Mouse (Mus musculus): ENCODE data around the gene 1700023F06Rik. TPM values are rescaled to one million over a fixed set of nuclear protein-coding genes. Genes with fewer than 3 reads are reported as not detected.

The 1700023F06Rik gene
- polyA plus RNA-seq, 1 experiment from 2014 or later = 0.88 TPM

DNA sequence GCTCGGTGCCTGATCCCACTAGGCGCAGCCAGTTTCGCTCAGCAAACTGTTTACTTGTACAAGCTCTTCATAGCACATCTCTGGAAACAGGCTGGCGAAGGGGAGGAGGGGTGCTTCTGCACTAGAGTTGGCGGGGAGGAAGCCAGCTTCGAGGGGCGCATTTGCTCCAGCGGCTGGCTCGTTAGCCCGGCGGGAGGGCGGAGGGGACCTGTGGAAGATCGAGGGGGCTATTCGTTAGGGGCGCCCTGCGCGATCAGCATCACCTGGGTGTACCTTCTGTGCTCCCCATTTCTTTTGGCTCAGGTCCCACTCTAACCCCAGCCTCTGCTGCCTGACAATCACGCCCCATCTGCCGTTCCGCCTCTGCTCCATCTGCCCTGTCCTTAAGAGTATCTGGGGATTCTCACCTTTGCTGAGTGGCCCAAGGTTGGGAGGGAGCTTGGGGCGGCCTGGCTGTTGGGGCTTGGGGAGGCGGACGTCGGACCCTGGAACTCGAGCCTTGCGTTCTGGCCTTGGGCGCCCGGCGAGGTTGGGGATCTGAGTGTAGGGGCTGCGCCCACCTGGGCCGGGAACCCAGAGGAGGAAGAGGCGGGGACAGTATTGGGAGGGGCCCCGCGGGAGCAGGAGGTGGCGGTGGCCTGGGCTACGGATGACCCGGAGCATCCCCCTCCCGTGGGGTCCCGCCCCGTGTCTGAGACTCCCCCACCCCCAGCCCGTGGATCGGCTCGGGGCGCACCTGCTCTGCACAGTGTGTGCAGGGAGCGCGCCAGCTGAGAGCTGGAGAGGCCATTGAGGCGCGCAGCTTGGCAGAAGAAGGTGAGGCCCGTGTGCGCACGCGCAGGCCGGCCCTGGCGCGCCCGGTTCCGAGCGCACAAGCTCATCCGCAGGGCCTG is 9.2 kb downstream of the 1700023F06Rik start:
- Histone ChIP-seq H3K9me3 (ENCODE audit: control insufficient read depth, low read length) (no peaks in the 10 kb centered on the region), H3K9ac (replicated peaks; ENCODE audit: low read length) (peak overlapping the region; percentile 66), H3K4me2 (ENCODE audit: low read length) (peak overlapping the region; percentile 88), H3K27ac (replicated peaks; ENCODE audit: low read depth, low read length) (no peak overlapping the region), H3K4me3 (replicated peaks; ENCODE audit: low read depth, low read length) (peak overlapping the region; percentile 49), H3K27me3 (ENCODE audit: control insufficient read depth, insufficient read depth, low read length) (peaks cover 60% of the 10 kb centered on the region), H3K36me3 (ENCODE audit: control insufficient read depth, insufficient read depth, low read length) (peaks cover 12% of the 10 kb centered on the region; the same call in 1 of the 2 replicates), H3K4me1 (ENCODE audit: control insufficient read depth, insufficient read depth, low read length) (peaks cover 17% of the 10 kb centered on the region)
- no peak for ATAC-seq (ENCODE audit: low FRiP score, low TSS enrichment)
- under 1% methylated on average over 59 of the region's 59 CpGs for WGBS
- peak; percentile 86 for DNase-seq

DNA sequence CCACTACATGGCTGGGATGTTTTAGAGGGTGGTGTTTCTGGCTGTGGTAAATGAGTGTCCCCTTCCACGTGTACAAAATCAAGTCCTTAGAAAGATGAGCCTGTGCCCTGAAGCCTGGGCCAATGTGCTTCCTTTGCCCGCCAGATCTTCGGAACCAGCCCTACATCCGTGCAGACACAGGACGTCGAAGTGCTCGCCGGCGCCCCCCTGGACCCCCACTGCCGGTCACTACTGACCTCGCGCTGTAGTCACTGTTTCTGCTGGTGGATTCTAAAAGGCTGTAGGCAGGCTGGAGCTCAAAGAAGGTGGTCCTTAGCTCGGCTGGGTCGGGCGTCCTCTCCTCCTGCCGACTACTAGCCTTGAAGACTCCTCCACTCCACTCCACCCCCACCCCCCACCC is 10.0 kb downstream of the 1700023F06Rik start:
- H3K4me3 ChIP-seq (replicated peaks; ENCODE audit: low read depth, low read length) = no peak overlapping the region; the same call in 1 of the 2 replicates
- no peak for DNase-seq
- no peak for ATAC-seq (ENCODE audit: low FRiP score, low TSS enrichment)
- H3K4me1 ChIP-seq (ENCODE audit: control insufficient read depth, insufficient read depth, low read length) = peaks cover 17% of the 10 kb centered on the region
- H3K27me3 ChIP-seq (ENCODE audit: control insufficient read depth, insufficient read depth, low read length) = peaks cover 68% of the 10 kb centered on the region
- H3K4me2 ChIP-seq (ENCODE audit: low read length) = peak overlapping the region; percentile 88
- WGBS = 5% methylated on average over 16 of the region's 16 CpGs
- no peaks in the 10 kb centered on the region for H3K9me3 ChIP-seq (ENCODE audit: control insufficient read depth, low read length)
- peaks cover 12% of the 10 kb centered on the region; the same call in 1 of the 2 replicates for H3K36me3 ChIP-seq (ENCODE audit: control insufficient read depth, insufficient read depth, low read length)
- no peak overlapping the region for H3K9ac ChIP-seq (replicated peaks; ENCODE audit: low read length)
- H3K27ac ChIP-seq (replicated peaks; ENCODE audit: low read depth, low read length) = no peak overlapping the region

DNA sequence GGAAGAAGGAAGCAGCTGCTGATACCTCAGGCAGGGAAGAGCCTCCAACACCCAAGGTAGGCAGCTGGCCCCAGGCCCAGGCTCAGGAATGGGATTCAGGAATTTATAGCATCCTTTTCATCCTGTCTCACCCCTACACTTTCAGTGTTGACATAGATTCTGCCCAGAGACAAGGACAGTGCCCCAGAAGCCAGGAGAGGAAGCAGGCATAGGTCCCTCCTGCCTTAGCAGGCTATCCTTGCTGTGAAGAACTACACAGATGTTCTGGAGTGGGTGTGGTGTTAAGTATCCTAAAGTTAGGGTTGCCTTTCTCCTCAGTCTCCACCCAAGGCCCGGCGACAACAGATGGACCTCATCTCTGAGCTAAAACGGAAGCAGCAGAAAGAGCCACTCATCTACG is 11.0 kb downstream of the 1700023F06Rik start:
- Histone ChIP-seq H3K36me3 (ENCODE audit: control insufficient read depth, insufficient read depth, low read length) (peaks cover 12% of the 10 kb centered on the region; the same call in 1 of the 2 replicates), H3K4me3 (replicated peaks; ENCODE audit: low read depth, low read length) (no peak overlapping the region), H3K9ac (replicated peaks; ENCODE audit: low read length) (no peak overlapping the region), H3K27ac (replicated peaks; ENCODE audit: low read depth, low read length) (no peak overlapping the region), H3K4me2 (ENCODE audit: low read length) (no peak overlapping the region), H3K9me3 (ENCODE audit: control insufficient read depth, low read length) (no peaks in the 10 kb centered on the region), H3K27me3 (ENCODE audit: control insufficient read depth, insufficient read depth, low read length) (peaks cover 78% of the 10 kb centered on the region), H3K4me1 (ENCODE audit: control insufficient read depth, insufficient read depth, low read length) (peaks cover 22% of the 10 kb centered on the region)
- ATAC-seq (ENCODE audit: low FRiP score, low TSS enrichment) (no peak), DNase-seq (no peak)
- 83% methylated on average over 4 of the region's 4 CpGs for WGBS

DNA sequence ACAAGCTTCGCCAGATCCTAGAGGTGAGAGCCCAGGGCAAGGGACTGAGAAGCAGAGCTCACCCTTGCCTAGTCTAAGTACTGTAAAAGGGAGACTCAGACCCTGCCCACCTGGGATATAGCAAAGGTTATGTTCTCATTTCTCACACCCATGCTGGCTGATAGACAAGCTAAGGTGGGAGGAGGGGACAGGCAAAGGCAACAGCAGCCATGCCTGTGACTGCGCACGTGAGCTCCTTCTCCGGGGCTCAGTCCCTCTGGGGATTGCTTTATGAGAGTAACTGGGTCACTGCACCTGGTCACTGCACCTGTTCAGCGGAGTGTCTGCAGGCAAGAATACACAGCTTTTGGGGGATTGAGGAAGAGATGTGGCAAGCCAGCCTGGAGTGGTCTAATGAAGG is 12.7 kb downstream of the 1700023F06Rik start:
- H3K4me3 ChIP-seq (replicated peaks; ENCODE audit: low read depth, low read length) = no peak overlapping the region
- peaks cover 12% of the 10 kb centered on the region; the same call in 1 of the 2 replicates for H3K36me3 ChIP-seq (ENCODE audit: control insufficient read depth, insufficient read depth, low read length)
- peaks cover 19% of the 10 kb centered on the region for H3K4me1 ChIP-seq (ENCODE audit: control insufficient read depth, insufficient read depth, low read length)
- DNase-seq (no peak), ATAC-seq (ENCODE audit: low FRiP score, low TSS enrichment) (no peak)
- H3K27ac ChIP-seq (replicated peaks; ENCODE audit: low read depth, low read length) = no peak overlapping the region
- no peak overlapping the region for H3K4me2 ChIP-seq (ENCODE audit: low read length)
- peaks cover 95% of the 10 kb centered on the region for H3K27me3 ChIP-seq (ENCODE audit: control insufficient read depth, insufficient read depth, low read length)
- no peaks in the 10 kb centered on the region for H3K9me3 ChIP-seq (ENCODE audit: control insufficient read depth, low read length)
- 86% methylated on average over 5 of the region's 5 CpGs for WGBS
- no peak overlapping the region for H3K9ac ChIP-seq (replicated peaks; ENCODE audit: low read length)

DNA sequence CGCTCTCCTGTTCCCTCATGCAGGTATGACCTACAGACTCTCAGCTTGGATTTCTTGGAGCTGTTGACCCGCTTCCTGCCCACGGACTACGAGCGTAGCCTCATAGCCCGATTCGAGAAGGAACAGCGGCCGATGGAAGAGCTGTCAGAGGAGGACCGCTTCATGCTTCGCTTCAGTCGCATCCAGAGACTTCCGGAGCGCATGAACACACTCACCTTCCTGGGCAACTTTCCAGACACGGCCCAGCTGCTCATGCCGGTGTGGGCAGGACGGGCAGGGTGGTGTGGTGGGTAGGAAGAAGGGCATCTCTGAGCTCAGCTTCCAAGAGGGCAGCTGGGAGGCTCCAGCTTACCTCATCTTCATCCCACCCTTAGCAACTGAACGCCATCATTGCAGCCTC is 13.1 kb downstream of the 1700023F06Rik start:
- Histone ChIP-seq H3K27ac (replicated peaks; ENCODE audit: low read depth, low read length) (no peak overlapping the region), H3K4me2 (ENCODE audit: low read length) (no peak overlapping the region), H3K27me3 (ENCODE audit: control insufficient read depth, insufficient read depth, low read length) (peaks cover 96% of the 10 kb centered on the region), H3K9ac (replicated peaks; ENCODE audit: low read length) (no peak overlapping the region), H3K4me3 (replicated peaks; ENCODE audit: low read depth, low read length) (no peak overlapping the region), H3K36me3 (ENCODE audit: control insufficient read depth, insufficient read depth, low read length) (peaks cover 14% of the 10 kb centered on the region; the same call in 1 of the 2 replicates), H3K9me3 (ENCODE audit: control insufficient read depth, low read length) (no peaks in the 10 kb centered on the region), H3K4me1 (ENCODE audit: control insufficient read depth, insufficient read depth, low read length) (peaks cover 19% of the 10 kb centered on the region)
- WGBS = 89% methylated on average over 18 of the region's 18 CpGs
- DNase-seq (no peak), ATAC-seq (ENCODE audit: low FRiP score, low TSS enrichment) (no peak)

DNA sequence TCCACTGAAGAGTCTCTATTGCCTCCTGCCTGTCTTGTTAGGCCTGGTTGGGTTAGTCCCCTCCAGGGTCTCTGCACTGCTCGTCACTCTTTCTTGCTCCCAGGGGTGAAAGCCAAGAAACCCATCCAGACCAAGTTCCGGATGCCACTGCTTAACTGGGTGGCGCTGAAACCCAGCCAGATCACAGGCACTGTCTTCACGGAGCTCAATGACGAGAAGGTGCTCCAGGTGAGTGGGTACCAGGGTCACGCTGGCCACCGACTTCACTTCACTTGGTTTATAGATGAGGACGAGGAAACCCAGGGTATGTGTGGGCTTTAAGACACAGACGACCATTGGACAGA is 14.6 kb downstream of the 1700023F06Rik start:
- Histone ChIP-seq H3K4me3 (replicated peaks; ENCODE audit: low read depth, low read length) (no peak overlapping the region), H3K4me1 (ENCODE audit: control insufficient read depth, insufficient read depth, low read length) (peaks cover 8% of the 10 kb centered on the region; the same call in 1 of the 2 replicates), H3K4me2 (ENCODE audit: low read length) (no peak overlapping the region), H3K36me3 (ENCODE audit: control insufficient read depth, insufficient read depth, low read length) (peaks cover 16% of the 10 kb centered on the region; the same call in 1 of the 2 replicates), H3K9me3 (ENCODE audit: control insufficient read depth, low read length) (no peaks in the 10 kb centered on the region), H3K9ac (replicated peaks; ENCODE audit: low read length) (no peak overlapping the region), H3K27me3 (ENCODE audit: control insufficient read depth, insufficient read depth, low read length) (peaks cover 83% of the 10 kb centered on the region), H3K27ac (replicated peaks; ENCODE audit: low read depth, low read length) (no peak overlapping the region)
- WGBS = 33% methylated on average over 9 of the region's 9 CpGs
- ATAC-seq (ENCODE audit: low FRiP score, low TSS enrichment) = no peak
- no peak for DNase-seq

DNA sequence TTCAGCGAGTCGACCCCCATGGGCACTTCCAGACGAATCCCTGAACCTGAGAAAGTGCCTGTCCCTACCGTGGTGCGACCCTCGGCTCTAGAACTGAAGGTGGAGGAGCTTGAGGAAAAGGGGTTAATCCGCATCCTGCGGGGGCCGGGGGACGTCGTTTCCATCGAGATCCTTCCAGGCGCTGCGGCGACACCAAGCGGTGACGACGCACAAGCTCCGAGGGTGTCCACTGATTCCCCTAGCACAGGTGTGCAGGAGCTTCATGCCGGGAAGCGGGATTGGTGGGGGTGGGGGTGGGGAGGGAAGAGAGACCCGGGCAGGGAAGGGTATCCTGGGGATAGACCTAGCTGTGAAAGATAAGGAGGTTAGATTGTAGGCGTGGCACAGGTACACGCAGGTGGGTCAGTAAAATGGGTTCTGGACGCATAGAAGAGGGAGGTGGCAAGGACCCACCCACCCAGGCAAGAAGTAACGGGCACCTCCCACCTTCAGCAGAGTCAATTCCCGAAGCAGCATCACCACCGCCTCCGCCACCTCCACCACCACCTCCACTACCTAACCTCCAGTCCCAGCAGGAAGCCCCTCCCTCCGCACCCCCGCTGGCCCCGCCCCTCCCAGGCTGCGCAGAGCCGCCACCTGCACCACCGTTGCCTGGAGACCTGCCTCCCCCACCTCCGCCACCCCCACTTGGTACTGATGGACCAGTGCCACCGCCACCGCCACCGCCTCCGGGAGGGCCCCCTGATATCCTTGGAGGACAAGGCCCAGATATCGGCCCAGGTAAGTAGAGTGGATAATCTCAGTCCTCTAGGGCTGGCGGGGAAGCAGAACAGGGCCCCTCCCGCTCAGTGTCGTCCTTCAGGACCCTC is 15.2 kb downstream of the 1700023F06Rik start:
- peaks cover 77% of the 10 kb centered on the region for H3K27me3 ChIP-seq (ENCODE audit: control insufficient read depth, insufficient read depth, low read length)
- 5% methylated on average over 44 of the region's 44 CpGs for WGBS
- H3K36me3 ChIP-seq (ENCODE audit: control insufficient read depth, insufficient read depth, low read length) = peaks cover 16% of the 10 kb centered on the region; the same call in 1 of the 2 replicates
- peak; percentile 82 for DNase-seq
- H3K27ac ChIP-seq (replicated peaks; ENCODE audit: low read depth, low read length) = no peak overlapping the region
- no peaks in the 10 kb centered on the region for H3K9me3 ChIP-seq (ENCODE audit: control insufficient read depth, low read length)
- peak overlapping the region; percentile 22 for H3K4me3 ChIP-seq (replicated peaks; ENCODE audit: low read depth, low read length)
- H3K4me2 ChIP-seq (ENCODE audit: low read length) = peak overlapping the region; percentile 55
- H3K9ac ChIP-seq (replicated peaks; ENCODE audit: low read length) = 0 out of 2 replicates have a peak overlapping the region, but pooled peaks have one; percentile 2
- H3K4me1 ChIP-seq (ENCODE audit: control insufficient read depth, insufficient read depth, low read length) = peaks cover 7% of the 10 kb centered on the region; the same call in 1 of the 2 replicates
- no peak for ATAC-seq (ENCODE audit: low FRiP score, low TSS enrichment)

DNA sequence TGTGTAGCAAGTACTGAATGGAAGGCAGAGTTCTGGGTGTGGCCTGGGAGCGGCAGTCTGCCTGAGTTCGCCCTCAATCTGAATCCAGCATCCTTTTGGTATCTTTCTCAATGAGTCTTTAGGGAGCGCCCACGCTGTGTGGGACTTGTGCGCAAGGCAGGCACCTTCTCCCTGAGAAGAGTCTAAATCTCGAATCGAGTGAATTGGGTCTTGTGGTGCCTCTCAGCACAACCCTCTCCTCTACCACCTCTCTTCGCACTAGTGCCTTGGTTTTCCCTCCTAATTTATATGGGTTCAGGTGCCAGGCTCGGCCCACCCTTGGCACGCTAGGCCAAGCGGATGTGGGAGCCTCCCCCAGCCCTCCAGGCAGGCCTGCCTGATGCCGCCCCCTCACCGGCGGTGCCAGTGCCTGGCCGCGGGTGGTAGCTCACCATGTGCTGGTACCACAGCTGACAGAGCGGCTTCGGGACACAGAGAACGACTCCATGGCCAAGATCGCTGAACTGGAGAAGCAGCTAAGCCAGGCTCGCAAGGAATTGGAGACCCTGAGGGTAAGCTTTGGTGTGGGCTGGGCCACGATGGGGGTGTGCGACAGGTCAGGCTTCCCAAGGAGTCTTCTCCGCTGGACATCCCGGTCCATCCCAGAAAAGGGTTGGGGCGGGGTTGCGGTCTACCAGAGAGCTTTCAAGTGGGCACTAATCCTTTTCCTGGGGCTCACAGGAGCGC is 16.0 kb downstream of the 1700023F06Rik start:
- ATAC-seq (ENCODE audit: low FRiP score, low TSS enrichment) = no peak
- DNase-seq = peak; percentile 42
- WGBS = 14% methylated on average over 28 of the region's 28 CpGs
- peaks cover 16% of the 10 kb centered on the region; the same call in 1 of the 2 replicates for H3K36me3 ChIP-seq (ENCODE audit: control insufficient read depth, insufficient read depth, low read length)
- 0 out of 2 replicates have a peak overlapping the region, but pooled peaks have one; percentile 2 for H3K9ac ChIP-seq (replicated peaks; ENCODE audit: low read length)
- H3K4me2 ChIP-seq (ENCODE audit: low read length) = peak overlapping the region; percentile 55
- no peak overlapping the region for H3K27ac ChIP-seq (replicated peaks; ENCODE audit: low read depth, low read length)
- H3K4me3 ChIP-seq (replicated peaks; ENCODE audit: low read depth, low read length) = peak overlapping the region; percentile 22
- no peaks in the 10 kb centered on the region for H3K9me3 ChIP-seq (ENCODE audit: control insufficient read depth, low read length)
- H3K27me3 ChIP-seq (ENCODE audit: control insufficient read depth, insufficient read depth, low read length) = peaks cover 69% of the 10 kb centered on the region
- H3K4me1 ChIP-seq (ENCODE audit: control insufficient read depth, insufficient read depth, low read length) = peaks cover 7% of the 10 kb centered on the region; the same call in 1 of the 2 replicates
